Mouse (Mus musculus): ENCODE results near the gene Ptger3. TPM values are rescaled to one million over a fixed set of nuclear protein-coding genes. Genes with fewer than 3 reads are reported as not detected.

The Ptger3 gene
- polyA plus RNA-seq, 1 experiment from 2014 or later: 10.3 TPM

DNA sequence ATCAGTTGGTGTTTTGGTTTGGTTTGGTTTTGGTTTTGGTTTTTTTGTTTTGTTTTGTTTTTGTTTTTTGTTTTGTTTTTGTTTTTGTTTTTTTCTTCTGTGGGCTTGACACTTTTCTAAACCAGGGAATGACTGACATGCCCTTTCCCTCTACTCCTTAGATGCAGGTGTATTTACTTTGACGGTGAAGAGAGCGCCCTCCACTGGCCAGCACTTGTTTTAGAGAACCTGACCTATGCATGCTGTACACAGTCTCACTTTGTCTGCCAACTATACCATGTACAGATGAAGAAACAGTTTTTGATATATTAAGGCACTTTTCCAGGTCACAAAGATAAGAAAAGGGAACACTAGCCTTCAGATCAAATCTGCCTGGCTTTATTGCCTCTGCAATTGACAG, 15.1 kb downstream of the Ptger3 start:
- H3K9me3 ChIP-seq (ENCODE audit: low read length): no peaks in the 10 kb centered on the region

GRCm38 (mm10) chr3:157582626-157583405, 16.1 kb downstream of the Ptger3 start:
- no peak overlapping the region for H3K4me2 ChIP-seq (replicated peaks; ENCODE audit: low read depth, low read length)
- H3K9ac ChIP-seq (replicated peaks; ENCODE audit: low read depth): no peak overlapping the region
- no peaks in the 10 kb centered on the region for H3K36me3 ChIP-seq (ENCODE audit: insufficient read depth, low read length)
- H3K4me3 ChIP-seq (ENCODE audit: low read depth, low read length): no peak overlapping the region
- no peak overlapping the region for H3K27ac ChIP-seq (ENCODE audit: low read length)
- 53% methylated on average over 5 of the region's 5 CpGs for WGBS
- H3K4me1 ChIP-seq (ENCODE audit: insufficient read depth, low read depth, low read length): no peaks in the 10 kb centered on the region
- DNase-seq (ENCODE audit: low spot score) (peak; percentile 46), ATAC-seq (no peak)
- TF ChIP-seq CTCF (IDR thresholded peaks at IDR 0.05): no peak
- no peak for TF ChIP-seq EP300 (IDR thresholded peaks at IDR 0.05)
- no peaks in the 10 kb centered on the region for H3K27me3 ChIP-seq (replicated peaks; ENCODE audit: insufficient read depth, low read length)
- no peaks in the 10 kb centered on the region for H3K9me3 ChIP-seq (ENCODE audit: low read length)

More for the DNA sequence above, 15.1 kb downstream of the Ptger3 start:
- no peak overlapping the region for H3K4me3 ChIP-seq (ENCODE audit: low read depth, low read length)
- 22% methylated on average over 2 of the region's 2 CpGs for WGBS
- H3K9ac ChIP-seq (replicated peaks; ENCODE audit: low read depth): no peak overlapping the region
- DNase-seq (ENCODE audit: low spot score) (no peak), ATAC-seq (no peak)
- no peak overlapping the region for H3K4me2 ChIP-seq (replicated peaks; ENCODE audit: low read depth, low read length)
- H3K36me3 ChIP-seq (ENCODE audit: insufficient read depth, low read length): no peaks in the 10 kb centered on the region
- H3K27me3 ChIP-seq (replicated peaks; ENCODE audit: insufficient read depth, low read length): no peaks in the 10 kb centered on the region
- TF ChIP-seq EP300 (IDR thresholded peaks at IDR 0.05): no peak
- peak; percentile 27 for TF ChIP-seq CTCF (IDR thresholded peaks at IDR 0.05)
- H3K4me1 ChIP-seq (ENCODE audit: insufficient read depth, low read depth, low read length): no peaks in the 10 kb centered on the region
- no peak overlapping the region for H3K27ac ChIP-seq (ENCODE audit: low read length)

GRCm38 (mm10) chr3:157597837-157598379, 31.2 kb downstream of the Ptger3 start:
- H3K27ac ChIP-seq (ENCODE audit: low read length): no peak overlapping the region
- TF ChIP-seq CTCF (IDR thresholded peaks at IDR 0.05) (no peak), EP300 (IDR thresholded peaks at IDR 0.05) (no peak)
- no peaks in the 10 kb centered on the region for H3K27me3 ChIP-seq (replicated peaks; ENCODE audit: insufficient read depth, low read length)
- H3K4me3 ChIP-seq (ENCODE audit: low read depth, low read length): no peak overlapping the region
- no peaks in the 10 kb centered on the region for H3K4me1 ChIP-seq (ENCODE audit: insufficient read depth, low read depth, low read length)
- H3K36me3 ChIP-seq (ENCODE audit: insufficient read depth, low read length): no peaks in the 10 kb centered on the region
- H3K9me3 ChIP-seq (ENCODE audit: low read length): no peaks in the 10 kb centered on the region
- no peak overlapping the region for H3K4me2 ChIP-seq (replicated peaks; ENCODE audit: low read depth, low read length)
- 74% methylated on average over 7 of the region's 7 CpGs for WGBS
- DNase-seq (ENCODE audit: low spot score) (no peak), ATAC-seq (no peak)
- no peak overlapping the region for H3K9ac ChIP-seq (replicated peaks; ENCODE audit: low read depth)

GRCm38 (mm10) chr3:157604684-157605410, 38.2 kb downstream of the Ptger3 start:
- Histone ChIP-seq H3K4me1 (ENCODE audit: insufficient read depth, low read depth, low read length) (no peaks in the 10 kb centered on the region), H3K4me3 (ENCODE audit: low read depth, low read length) (no peak overlapping the region), H3K27me3 (replicated peaks; ENCODE audit: insufficient read depth, low read length) (no peaks in the 10 kb centered on the region), H3K9ac (replicated peaks; ENCODE audit: low read depth) (no peak overlapping the region), H3K27ac (ENCODE audit: low read length) (no peak overlapping the region), H3K36me3 (ENCODE audit: insufficient read depth, low read length) (no peaks in the 10 kb centered on the region), H3K9me3 (ENCODE audit: low read length) (no peaks in the 10 kb centered on the region), H3K4me2 (replicated peaks; ENCODE audit: low read depth, low read length) (no peak overlapping the region)
- no peak for TF ChIP-seq EP300 (IDR thresholded peaks at IDR 0.05)
- no peak for TF ChIP-seq CTCF (IDR thresholded peaks at IDR 0.05)
- 54% methylated on average over 6 of the region's 6 CpGs for WGBS
- peak; percentile 61 for ATAC-seq
- DNase-seq (ENCODE audit: low spot score): peak; percentile 38

- Histone ChIP-seq H3K4me1 (ENCODE audit: insufficient read depth, low read depth, low read length) (no peaks in the 10 kb centered on the region), H3K27ac (ENCODE audit: low read length) (no peak overlapping the region), H3K9ac (replicated peaks; ENCODE audit: low read depth) (no peak overlapping the region), H3K27me3 (replicated peaks; ENCODE audit: insufficient read depth, low read length) (no peaks in the 10 kb centered on the region), H3K36me3 (ENCODE audit: insufficient read depth, low read length) (no peaks in the 10 kb centered on the region), H3K4me2 (replicated peaks; ENCODE audit: low read depth, low read length) (no peak overlapping the region), H3K4me3 (ENCODE audit: low read depth, low read length) (no peak overlapping the region), H3K9me3 (ENCODE audit: low read length) (no peaks in the 10 kb centered on the region)
- ATAC-seq (no peak; the same call in 1 of the 2 replicates), DNase-seq (ENCODE audit: low spot score) (peak; percentile 19)
- TF ChIP-seq CTCF (IDR thresholded peaks at IDR 0.05) (no peak), EP300 (IDR thresholded peaks at IDR 0.05) (no peak)
Observed at GRCm38 (mm10) chr3:157605411-157605740, 38.7 kb downstream of the Ptger3 start.

- no peak for TF ChIP-seq EP300 (IDR thresholded peaks at IDR 0.05)
- TF ChIP-seq CTCF (IDR thresholded peaks at IDR 0.05): no peak
- ATAC-seq (no peak), DNase-seq (ENCODE audit: low spot score) (no peak)
- WGBS: 31% methylated on average over 1 of the region's 1 CpGs
- no peaks in the 10 kb centered on the region for H3K4me1 ChIP-seq (ENCODE audit: insufficient read depth, low read depth, low read length)
- H3K9me3 ChIP-seq (ENCODE audit: low read length): no peaks in the 10 kb centered on the region
- H3K4me2 ChIP-seq (replicated peaks; ENCODE audit: low read depth, low read length): no peak overlapping the region
- no peak overlapping the region for H3K27ac ChIP-seq (ENCODE audit: low read length)
- no peaks in the 10 kb centered on the region for H3K36me3 ChIP-seq (ENCODE audit: insufficient read depth, low read length)
- H3K9ac ChIP-seq (replicated peaks; ENCODE audit: low read depth): no peak overlapping the region
- H3K4me3 ChIP-seq (ENCODE audit: low read depth, low read length): no peak overlapping the region
- no peaks in the 10 kb centered on the region for H3K27me3 ChIP-seq (replicated peaks; ENCODE audit: insufficient read depth, low read length)
Observed at GRCm38 (mm10) chr3:157613542-157613941, 46.9 kb downstream of the Ptger3 start.
